Mouse (Mus musculus) forebrain, embryonic 10.5 days (tissue): ENCODE data around the gene Rad9a. TPM values are rescaled to one million over a fixed set of nuclear protein-coding genes. Genes with fewer than 3 reads are reported as not detected.

Experiments
- DNase-seq: peaks from one replicate; pipeline ENCODE4 v3.0.0-alpha.2; 2017; ENCODE audit warnings: low spot score; ENCODE audit errors: extremely low spot score
- H3K27ac ChIP-seq: fragments of 300-500 bp; sonication (generic); 2 replicates; pipeline ENCODE4 v1.5.1; 2016; ENCODE audit warnings: mild to moderate bottlenecking
- H3K27me3 ChIP-seq: fragments of 300-500 bp; sonication (generic); 2 replicates; pipeline ENCODE4 v1.6.1; 2016; ENCODE audit warnings: mild to moderate bottlenecking; ENCODE audit not compliant: poor library complexity, severe bottlenecking
- H3K36me3 ChIP-seq: fragments of 300-500 bp; sonication (generic); replicated peaks from 2 replicates; pipeline ENCODE4 v1.6.1; 2016; ENCODE audit warnings: mild to moderate bottlenecking, moderate library complexity
- H3K4me1 ChIP-seq: fragments of 300-500 bp; sonication (generic); 2 replicates; pipeline ENCODE4 v1.6.1; 2016
- H3K4me3 ChIP-seq: fragments of 300-500 bp; sonication (generic); 2 replicates; pipeline ENCODE4 v1.5.1; 2016; ENCODE audit warnings: mild to moderate bottlenecking, moderate library complexity
- H3K9me3 ChIP-seq: fragments of 300-500 bp; sonication (generic); 2 replicates; pipeline ENCODE4 v1.6.1; 2016; ENCODE audit warnings: mild to moderate bottlenecking, moderate library complexity
- WGBS: fragments of 180-500 bp; shearing (Covaris S2); methylation state at CpG from one replicate; pipeline ENCODE4 v1.1.7; 2016; 5-methylcytosine and 5-hydroxymethylcytosine counted together
- polyA plus RNA-seq: library from polyadenylated mRNA; unstranded; fragments of >200 nt; fragmentation: Nextera tagmentation; extraction: Ambion mirVana; gene quantifications from 2 replicates; pipeline ENCODE4 v1.2.1, GENCODE M21; 2016

Rad9a gene
- polyA plus RNA-seq, 1 experiment from 2014 or later, result 57.4 TPM

GRCm38 (mm10) chr19:4184976-4185975 is 16.2 kb downstream of the Rad9a start:
- WGBS, result 66% methylated on average over 15 of the region's 15 CpGs
- no peaks in the 10 kb centered on the region for H3K27me3 ChIP-seq
- H3K36me3 ChIP-seq, result no peaks in the 10 kb centered on the region
- H3K4me3 ChIP-seq, result no peak overlapping the region
- peaks cover 30% of the 10 kb centered on the region for H3K4me1 ChIP-seq
- H3K9me3 ChIP-seq, result no peaks in the 10 kb centered on the region
- 0 out of 2 replicates have a peak overlapping the region, but pooled peaks have one; percentile 37 for H3K27ac ChIP-seq
- DNase-seq, result no peak

GRCm38 (mm10) chr19:4183689-4184088 is 17.8 kb downstream of the Rad9a start:
- Histone ChIP-seq H3K27ac (0 out of 2 replicates have a peak overlapping the region, but pooled peaks have one; percentile 4), H3K9me3 (no peaks in the 10 kb centered on the region), H3K4me3 (no peak overlapping the region), H3K4me1 (peaks cover 30% of the 10 kb centered on the region), H3K36me3 (no peaks in the 10 kb centered on the region), H3K27me3 (no peaks in the 10 kb centered on the region)
- 82% methylated on average over 2 of the region's 2 CpGs for WGBS
- DNase-seq, result no peak

- no peak overlapping the region for H3K27ac ChIP-seq
- WGBS, result 49% methylated on average over 3 of the region's 3 CpGs
- H3K4me3 ChIP-seq, result no peak overlapping the region
- H3K9me3 ChIP-seq, result no peaks in the 10 kb centered on the region
- H3K36me3 ChIP-seq, result no peaks in the 10 kb centered on the region
- no peak for DNase-seq
- H3K4me1 ChIP-seq, result peaks cover 30% of the 10 kb centered on the region
- peaks cover 1% of the 10 kb centered on the region; the same call in 1 of the 2 replicates for H3K27me3 ChIP-seq
These were observed 19.6 kb downstream of the Rad9a start for GRCm38 (mm10) chr19:4181892-4182291.

- Histone ChIP-seq H3K4me1 (peaks cover 33% of the 10 kb centered on the region), H3K36me3 (no peaks in the 10 kb centered on the region), H3K27me3 (peaks cover 14% of the 10 kb centered on the region), H3K9me3 (no peaks in the 10 kb centered on the region), H3K4me3 (no peak overlapping the region), H3K27ac (no peak overlapping the region)
- WGBS, result 89% methylated on average over 7 of the region's 7 CpGs
- no peak for DNase-seq
These were observed 21.1 kb downstream of the Rad9a start for GRCm38 (mm10) chr19:4180411-4180810.

- Histone ChIP-seq H3K4me3 (peak within 1 kb of the TSS; percentile 31), H3K27me3 (peaks cover 40% of the 10 kb centered on the region), H3K27ac (peak within 1 kb of the TSS; percentile 62), H3K36me3 (no peaks in the 10 kb centered on the region), H3K4me1 (peaks cover 28% of the 10 kb centered on the region), H3K9me3 (no peaks in the 10 kb centered on the region)
- 4% methylated on average over 11 of the region's 11 CpGs for WGBS
- DNase-seq, result no peak
These were observed 26.0 kb downstream of the Rad9a start, which contains the start of gene Carns1 for GRCm38 (mm10) chr19:4175368-4175947. Gene Carns1, minus strand, starts transcription at chr19:4175479.

GRCm38 (mm10) chr19:4172925-4173324 is 28.5 kb downstream of the Rad9a start:
- DNase-seq, result no peak
- H3K27ac ChIP-seq, result no peak overlapping the region
- H3K4me3 ChIP-seq, result no peak overlapping the region
- H3K9me3 ChIP-seq, result no peaks in the 10 kb centered on the region
- no peaks in the 10 kb centered on the region for H3K36me3 ChIP-seq
- WGBS, result 62% methylated on average over 11 of the region's 11 CpGs
- H3K27me3 ChIP-seq, result peaks cover 44% of the 10 kb centered on the region
- H3K4me1 ChIP-seq, result peaks cover 39% of the 10 kb centered on the region

GRCm38 (mm10) chr19:4171393-4172290 is 29.8 kb downstream of the Rad9a start:
- no peaks in the 10 kb centered on the region for H3K36me3 ChIP-seq
- WGBS, result 77% methylated on average over 13 of the region's 13 CpGs
- peaks cover 39% of the 10 kb centered on the region for H3K4me1 ChIP-seq
- no peaks in the 10 kb centered on the region for H3K9me3 ChIP-seq
- peaks cover 40% of the 10 kb centered on the region for H3K27me3 ChIP-seq
- peak overlapping the region; percentile 8; the same call in 1 of the 2 replicates for H3K4me3 ChIP-seq
- peak overlapping the region; percentile 37; the same call in 1 of the 2 replicates for H3K27ac ChIP-seq
- DNase-seq, result no peak

- H3K4me3 ChIP-seq, result peak overlapping the region; percentile 8; the same call in 1 of the 2 replicates
- WGBS, result 84% methylated on average over 10 of the region's 10 CpGs
- peaks cover 33% of the 10 kb centered on the region for H3K27me3 ChIP-seq
- DNase-seq, result no peak
- no peaks in the 10 kb centered on the region for H3K9me3 ChIP-seq
- H3K4me1 ChIP-seq, result peaks cover 37% of the 10 kb centered on the region
- H3K36me3 ChIP-seq, result no peaks in the 10 kb centered on the region
- H3K27ac ChIP-seq, result peak overlapping the region; percentile 37; the same call in 1 of the 2 replicates
These were observed 30.6 kb downstream of the Rad9a start for GRCm38 (mm10) chr19:4170723-4171392.

GRCm38 (mm10) chr19:4169810-4170209 is 31.7 kb downstream of the Rad9a start:
- peaks cover 27% of the 10 kb centered on the region for H3K4me1 ChIP-seq
- peaks cover 28% of the 10 kb centered on the region; the same call in 1 of the 2 replicates for H3K27me3 ChIP-seq
- H3K27ac ChIP-seq, result peak overlapping the region; percentile 91
- H3K4me3 ChIP-seq, result peak overlapping the region; percentile 57
- WGBS, result 11% methylated on average over 26 of the region's 27 CpGs
- no peaks in the 10 kb centered on the region for H3K36me3 ChIP-seq
- no peak for DNase-seq
- no peaks in the 10 kb centered on the region for H3K9me3 ChIP-seq

GRCm38 (mm10) chr19:4169378-4169784 is 32.1 kb downstream of the Rad9a start:
- H3K4me1 ChIP-seq, result peaks cover 27% of the 10 kb centered on the region
- no peaks in the 10 kb centered on the region for H3K9me3 ChIP-seq
- peaks cover 24% of the 10 kb centered on the region; the same call in 1 of the 2 replicates for H3K27me3 ChIP-seq
- peak overlapping the region; percentile 91 for H3K27ac ChIP-seq
- peak; percentile 100 for DNase-seq
- H3K4me3 ChIP-seq, result peak overlapping the region; percentile 57
- no peaks in the 10 kb centered on the region for H3K36me3 ChIP-seq
- under 1% methylated on average over 43 of the region's 43 CpGs for WGBS

- no peak overlapping the region for H3K4me3 ChIP-seq
- WGBS, result 85% methylated on average over 9 of the region's 9 CpGs
- peaks cover 42% of the 10 kb centered on the region for H3K4me1 ChIP-seq
- H3K36me3 ChIP-seq, result no peaks in the 10 kb centered on the region
- peaks cover 18% of the 10 kb centered on the region; the same call in 1 of the 2 replicates for H3K27me3 ChIP-seq
- DNase-seq, result no peak
- H3K9me3 ChIP-seq, result no peaks in the 10 kb centered on the region
- H3K27ac ChIP-seq, result no peak overlapping the region
These were observed 34.6 kb downstream of the Rad9a start for GRCm38 (mm10) chr19:4166678-4167476.
